Mouse (Mus musculus): ENCODE measurements around the gene Serpinb7. TPM values are rescaled to one million over a fixed set of nuclear protein-coding genes. Genes with fewer than 3 reads are reported as not detected.

Serpinb7 gene
- total RNA-seq (2021), result not detected

- DNase-seq (ENCODE audit: low spot score in 2 of 2), result no peak
- intact Hi-C loops (cut with DNase I), result no loop called here
These were observed at the start of gene Serpinb7 for GRCm38 (mm10) chr1:107399355-107399754. Gene Serpinb7, plus strand, starts transcription at chr1:107399655.

GRCm38 (mm10) chr1:107350392-107350791 lies 49.1 kb upstream of the Serpinb7 start:
- intact Hi-C loops (cut with DNase I), result no loop called here
- no peak for DNase-seq (ENCODE audit: low spot score in 2 of 2)

GRCm38 (mm10) chr1:107351115-107351514 lies 48.3 kb upstream of the Serpinb7 start:
- DNase-seq (ENCODE audit: low spot score in 2 of 2), result no peak
- intact Hi-C loops (cut with DNase I), result no loop called here

- intact Hi-C loops (cut with DNase I), result no loop called here
- DNase-seq (ENCODE audit: low spot score in 2 of 2), result no peak
These were observed 46.4 kb upstream of the Serpinb7 start for GRCm38 (mm10) chr1:107353046-107353445.

- no peak for DNase-seq (ENCODE audit: low spot score in 2 of 2)
- intact Hi-C loops (cut with DNase I), result no loop called here
These were observed 38.6 kb upstream of the Serpinb7 start, which contains the start of gene Serpinb11 for GRCm38 (mm10) chr1:107360898-107361297. Gene Serpinb11, plus strand, starts transcription at chr1:107361198.

- DNase-seq (ENCODE audit: low spot score in 2 of 2), result peak in 1 of 2 experiments; percentile 4
- intact Hi-C loops (cut with DNase I), result no loop called here
These were observed 33.5 kb upstream of the Serpinb7 start for GRCm38 (mm10) chr1:107365973-107366372.

GRCm38 (mm10) chr1:107368944-107369343 lies 30.5 kb upstream of the Serpinb7 start:
- intact Hi-C loops (cut with DNase I), result no loop called here
- no peak for DNase-seq (ENCODE audit: low spot score in 2 of 2)

GRCm38 (mm10) chr1:107376952-107377351 lies 22.5 kb upstream of the Serpinb7 start:
- no peak for DNase-seq (ENCODE audit: low spot score in 2 of 2)
- intact Hi-C loops (cut with DNase I), result no loop called here

GRCm38 (mm10) chr1:107378368-107378767 lies 21.1 kb upstream of the Serpinb7 start:
- intact Hi-C loops (cut with DNase I), result no loop called here
- DNase-seq (ENCODE audit: low spot score in 2 of 2), result no peak

GRCm38 (mm10) chr1:107381491-107381890 lies 18.0 kb upstream of the Serpinb7 start:
- intact Hi-C loops (cut with DNase I), result no loop called here
- DNase-seq (ENCODE audit: low spot score in 2 of 2), result no peak

- intact Hi-C loops (cut with DNase I), result no loop called here
- DNase-seq (ENCODE audit: low spot score in 2 of 2), result no peak
These were observed 17.1 kb upstream of the Serpinb7 start for GRCm38 (mm10) chr1:107382404-107382803.

GRCm38 (mm10) chr1:107384532-107384931 lies 14.9 kb upstream of the Serpinb7 start:
- intact Hi-C loops (cut with DNase I), result no loop called here
- DNase-seq (ENCODE audit: low spot score in 2 of 2), result peak in 1 of 2 experiments; percentile 44

- intact Hi-C loops (cut with DNase I), result no loop called here
- DNase-seq (ENCODE audit: low spot score in 2 of 2), result no peak
These were observed 9.7 kb upstream of the Serpinb7 start for GRCm38 (mm10) chr1:107389753-107390152.

- intact Hi-C loops (cut with DNase I), result no loop called here
- no peak for DNase-seq (ENCODE audit: low spot score in 2 of 2)
These were observed 2.0 kb upstream of the Serpinb7 start for GRCm38 (mm10) chr1:107397481-107397880.

- intact Hi-C loops (cut with DNase I), result no loop called here
- DNase-seq (ENCODE audit: low spot score in 2 of 2), result no peak
These were observed 2.6 kb downstream of the Serpinb7 start for GRCm38 (mm10) chr1:107402082-107402481.

GRCm38 (mm10) chr1:107414650-107415049 lies 15.2 kb downstream of the Serpinb7 start:
- DNase-seq (ENCODE audit: low spot score in 2 of 2), result no peak
- intact Hi-C loops (cut with DNase I), result no loop called here

GRCm38 (mm10) chr1:107422487-107422886 lies 23.0 kb downstream of the Serpinb7 start:
- intact Hi-C loops (cut with DNase I), result no loop called here
- DNase-seq (ENCODE audit: low spot score in 2 of 2), result no peak

GRCm38 (mm10) chr1:107431253-107431652 lies 31.8 kb downstream of the Serpinb7 start:
- DNase-seq (ENCODE audit: low spot score in 2 of 2), result no peak
- intact Hi-C loops (cut with DNase I), result no loop called here

GRCm38 (mm10) chr1:107435528-107435927 lies 36.1 kb downstream of the Serpinb7 start:
- DNase-seq (ENCODE audit: low spot score in 2 of 2), result no peak
- intact Hi-C loops (cut with DNase I), result no loop called here

GRCm38 (mm10) chr1:107439462-107439861 lies 40.0 kb downstream of the Serpinb7 start:
- intact Hi-C loops (cut with DNase I), result no loop called here
- no peak for DNase-seq (ENCODE audit: low spot score in 2 of 2)

- DNase-seq (ENCODE audit: low spot score in 2 of 2), result no peak
- intact Hi-C loops (cut with DNase I), result no loop called here
These were observed 45.9 kb downstream of the Serpinb7 start for GRCm38 (mm10) chr1:107445352-107445751.

GRCm38 (mm10) chr1:107447228-107447931 lies 47.9 kb downstream of the Serpinb7 start:
- DNase-seq (ENCODE audit: low spot score in 2 of 2), result no peak
- intact Hi-C loops (cut with DNase I), result no loop called here
